8 mouse cellular contexts compared by ENCODE assay signal in genomic region chr15:100551326-100552307, GRCm38 (mm10). TPM values are rescaled to one million over a fixed set of nuclear protein-coding genes. Genes with fewer than 3 reads are reported as not detected.
A peak's percentile ranks its signal among the peaks of the same experiment; 100 is the strongest.
DNase-seq lines count a peak whose midpoint lies in the region; ATAC-seq and TF ChIP-seq lines count a peak whose summit lies in the region.

Gene Tfcp2, minus strand, starts transcription at chr15:100552008.

- DNase-seq in A20 (ENCODE audit: low read depth, low spot score): peak; percentile 97
- DNase-seq in heart, adult 9 months (ENCODE audit: low spot score in 2 of 2): peak; percentile 99
- DNase-seq in monocyte, adult 2 months (ENCODE audit: low read depth in 1 of 2, low spot score in 2 of 2): peak; percentile 81 to 93
- peak; percentile 96 to 97 for DNase-seq in spleen, postnatal 36 days (ENCODE audit: low spot score in 2 of 2)

- H3K27me3 ChIP-seq in kidney, embryonic 14.5 days (ENCODE audit: control insufficient read depth, insufficient read depth, low read length): no peaks in the 10 kb centered on the region
- no peaks in the 10 kb centered on the region for H3K27me3 ChIP-seq in limb, embryonic 15.5 days

- H3K4me2 ChIP-seq in kidney, embryonic 14.5 days (replicated peaks; ENCODE audit: low read depth, low read length): peak within 1 kb of the TSS; percentile 83
- H3K4me2 ChIP-seq in limb, embryonic 15.5 days: peak within 1 kb of the TSS; percentile 73

- H3K27ac ChIP-seq in bone marrow macrophage, adult 2 months (ENCODE audit: insufficient read depth, low read depth, low read length): peak within 1 kb of the TSS; percentile 61
- H3K27ac ChIP-seq in embryonic fibroblast, embryonic 13.5 days (ENCODE audit: insufficient read depth, low read length): peak within 1 kb of the TSS; percentile 69
- peak within 1 kb of the TSS; percentile 98 for H3K27ac ChIP-seq in kidney, embryonic 14.5 days (ENCODE audit: low read depth, low read length)
- peak within 1 kb of the TSS; percentile 91 for H3K27ac ChIP-seq in limb, embryonic 15.5 days

- ATAC-seq in kidney, embryonic 14.5 days (ENCODE audit: low FRiP score, low TSS enrichment): peak; percentile 99
- ATAC-seq in limb, embryonic 15.5 days (ENCODE audit: insufficient number of reproducible peaks, low FRiP score, low TSS enrichment, low read depth): peak; percentile 99

- 0 out of 2 replicates have a peak, but pooled peaks cover 2% of the 10 kb centered on the region for H3K36me3 ChIP-seq in kidney, embryonic 14.5 days (ENCODE audit: control insufficient read depth, insufficient read depth, low read length)
- H3K36me3 ChIP-seq in limb, embryonic 15.5 days: peaks cover 14% of the 10 kb centered on the region

- H3K4me3 ChIP-seq in bone marrow macrophage, adult 2 months (ENCODE audit: insufficient read depth, low read length): peak within 1 kb of the TSS; percentile 71
- H3K4me3 ChIP-seq in embryonic fibroblast, embryonic 13.5 days (ENCODE audit: insufficient read depth, low read length): peak within 1 kb of the TSS; percentile 77
- H3K4me3 ChIP-seq in kidney, embryonic 14.5 days (ENCODE audit: low read length): peak within 1 kb of the TSS; percentile 89
- peak within 1 kb of the TSS; percentile 74 for H3K4me3 ChIP-seq in limb, embryonic 15.5 days

- no peak for TF ChIP-seq CTCF in bone marrow macrophage, adult 2 months (IDR thresholded peaks at IDR 0.05; ENCODE audit: low read depth, low read length)
- TF ChIP-seq CTCF in embryonic fibroblast, embryonic 13.5 days (IDR thresholded peaks at IDR 0.05; ENCODE audit: borderline replicate concordance, insufficient read depth, low read length): no peak

- under 1% methylated on average over 84 of the region's 84 CpGs for WGBS in kidney, embryonic 14.5 days
- under 1% methylated on average over 83 of the region's 84 CpGs for WGBS in limb, embryonic 15.5 days

- peaks cover 3% of the 10 kb centered on the region; the same call in 1 of the 2 replicates for H3K4me1 ChIP-seq in bone marrow macrophage, adult 2 months (ENCODE audit: control insufficient read depth, insufficient read depth, low read length)
- H3K4me1 ChIP-seq in embryonic fibroblast, embryonic 13.5 days (ENCODE audit: control insufficient read depth, insufficient read depth, low read length): no peaks in the 10 kb centered on the region; the same call in 1 of the 2 replicates
- peaks cover 8% of the 10 kb centered on the region; the same call in 1 of the 2 replicates for H3K4me1 ChIP-seq in kidney, embryonic 14.5 days (ENCODE audit: control insufficient read depth, insufficient read depth, low read length)
- H3K4me1 ChIP-seq in limb, embryonic 15.5 days: peaks cover 19% of the 10 kb centered on the region

- no peaks in the 10 kb centered on the region for H3K9me3 ChIP-seq in kidney, embryonic 14.5 days (ENCODE audit: control insufficient read depth, low read length)
- H3K9me3 ChIP-seq in limb, embryonic 15.5 days: no peaks in the 10 kb centered on the region

- peak within 1 kb of the TSS; percentile 90 for H3K9ac ChIP-seq in kidney, embryonic 14.5 days (ENCODE audit: low read depth, low read length)
- H3K9ac ChIP-seq in limb, embryonic 15.5 days: peak within 1 kb of the TSS; percentile 87

- TF ChIP-seq POLR2A in bone marrow macrophage, adult 2 months (IDR thresholded peaks at IDR 0.05; ENCODE audit: borderline replicate concordance, low read depth, low read length): peak; percentile 85; the same call in 1 of the 2 replicates
- peak; percentile 98 for TF ChIP-seq POLR2A in embryonic fibroblast, embryonic 13.5 days (IDR thresholded peaks at IDR 0.05; ENCODE audit: low read depth, low read length)

RNA-seq across cellular contexts. Expression of gene Tfcp2, which starts in this region (rescaled TPM):
- 9.4 and 10.2 TPM in 2 replicates for polyA plus RNA-seq in bone marrow macrophage, adult 2 months (2012; ENCODE audit: insufficient read depth, insufficient read length, missing spikeins)
- polyA plus RNA-seq in embryonic fibroblast, embryonic 13.5 days (2011; ENCODE audit: insufficient read length, low read depth, missing spikeins): 15.6 and 20.3 TPM in 2 replicates
- 17.7 and 32.9 TPM in 2 replicates for polyA plus RNA-seq in kidney, embryonic 14.5 days (2014; fragmentation: Nextera tagmentation; extraction: Ambion mirVana)
- 24.9 and 25.4 TPM in 2 replicates for polyA plus RNA-seq in limb, embryonic 15.5 days (2015; fragmentation: Nextera tagmentation; extraction: Ambion mirVana)

Comparison
In these comparisons a context has a peak if more than half of its experiments do, and no peak if none do; other contexts are left out.
1. Peak in every context shown above with its lines: DNase-seq, ATAC-seq, H3K4me3 ChIP-seq and H3K27ac ChIP-seq.